Mouse (Mus musculus): Measurements from ENCODE around the gene Ddb2. TPM values are rescaled to one million over a fixed set of nuclear protein-coding genes. Genes with fewer than 3 reads are reported as not detected.

Ddb2 gene
- polyA plus RNA-seq, 1 experiment from 2014 or later, result 13.6 TPM

DNA sequence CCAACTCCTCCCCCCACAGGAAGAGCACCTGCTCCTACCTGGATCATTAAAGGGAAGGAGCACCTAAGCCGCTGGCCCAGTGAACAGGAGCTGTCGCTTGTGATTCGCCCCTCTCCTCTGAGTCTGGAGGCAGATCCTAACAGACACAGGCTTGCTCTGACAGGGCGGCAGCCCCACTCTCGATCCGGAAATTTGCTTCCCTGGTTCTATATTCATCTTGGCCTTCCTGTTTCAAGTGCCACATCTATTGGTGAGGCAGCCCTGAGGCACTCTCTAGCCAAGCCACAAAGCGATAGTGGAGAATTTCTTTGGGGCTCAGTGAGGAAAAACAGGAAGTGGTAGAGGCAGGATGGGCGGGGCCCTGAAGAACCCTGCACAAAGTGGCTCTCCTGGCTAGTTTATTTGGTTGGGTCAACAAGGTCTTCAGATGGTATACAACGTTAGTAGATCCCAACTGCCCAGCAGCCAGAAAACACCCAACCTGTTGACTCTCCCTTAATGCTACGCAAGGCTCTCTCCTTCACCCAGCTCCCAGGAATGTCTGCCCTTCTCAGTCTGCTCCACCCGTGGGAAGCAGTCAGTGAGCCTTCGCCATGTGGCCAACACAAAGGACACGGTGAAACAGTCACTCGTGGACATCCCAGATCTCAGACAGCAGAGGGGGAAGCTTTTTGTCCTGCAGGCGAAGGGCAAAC, 52.9 kb downstream of the Ddb2 start, which contains the start of gene Madd:
Gene Madd (minus strand): TSS at position 127 of the 695 bp plus-strand sequence.
- no peak for TF ChIP-seq CTCF (IDR thresholded peaks at IDR 0.05; ENCODE audit: low read depth)
- H3K27ac ChIP-seq, result peak within 1 kb of the TSS; percentile 61
- 65% methylated on average over 15 of the region's 15 CpGs for WGBS
- no peaks in the 10 kb centered on the region for H3K9me3 ChIP-seq (replicated peaks; ENCODE audit: low read length)
- peaks cover 4% of the 10 kb centered on the region; the same call in 1 of the 2 replicates for H3K4me1 ChIP-seq (replicated peaks; ENCODE audit: insufficient read depth, low read length)
- H3K27me3 ChIP-seq (ENCODE audit: insufficient read depth, low read length), result no peaks in the 10 kb centered on the region
- DNase-seq (ENCODE audit: low spot score) (no peak), ATAC-seq (replicated peaks; ENCODE audit: low FRiP score, low read depth) (no peak)
- peak within 1 kb of the TSS; percentile 81 for H3K4me3 ChIP-seq (replicated peaks; ENCODE audit: low read depth, low read length)
- H3K9ac ChIP-seq (ENCODE audit: low read depth, low read length), result peak within 1 kb of the TSS; percentile 68
- no peaks in the 10 kb centered on the region for H3K36me3 ChIP-seq (ENCODE audit: insufficient read depth, low read length)
- peak within 1 kb of the TSS; percentile 95 for H3K4me2 ChIP-seq (ENCODE audit: low read length)

- peak; percentile 94 for DNase-seq (ENCODE audit: low spot score)
- peak overlapping the region; percentile 61 for H3K27ac ChIP-seq
- WGBS, result 0% methylated on average over 9 of the region's 9 CpGs
- H3K9ac ChIP-seq (ENCODE audit: low read depth, low read length), result peak overlapping the region; percentile 68
- H3K4me1 ChIP-seq (replicated peaks; ENCODE audit: insufficient read depth, low read length), result peaks cover 4% of the 10 kb centered on the region; the same call in 1 of the 2 replicates
- H3K4me2 ChIP-seq (ENCODE audit: low read length), result peak overlapping the region; percentile 95
- ATAC-seq (replicated peaks; ENCODE audit: low FRiP score, low read depth), result peak; percentile 94
- H3K4me3 ChIP-seq (replicated peaks; ENCODE audit: low read depth, low read length), result peak overlapping the region; percentile 81
- H3K27me3 ChIP-seq (ENCODE audit: insufficient read depth, low read length), result no peaks in the 10 kb centered on the region
- H3K36me3 ChIP-seq (ENCODE audit: insufficient read depth, low read length), result no peaks in the 10 kb centered on the region
- no peak for TF ChIP-seq CTCF (IDR thresholded peaks at IDR 0.05; ENCODE audit: low read depth)
- H3K9me3 ChIP-seq (replicated peaks; ENCODE audit: low read length), result no peaks in the 10 kb centered on the region
Measured at GRCm38 (mm10) chr2:91183148-91183513, 53.7 kb downstream of the Ddb2 start.

- WGBS, result under 1% methylated on average over 79 of the region's 81 CpGs
Measured at GRCm38 (mm10) chr2:91182405-91183147, 54.2 kb downstream of the Ddb2 start.

DNA sequence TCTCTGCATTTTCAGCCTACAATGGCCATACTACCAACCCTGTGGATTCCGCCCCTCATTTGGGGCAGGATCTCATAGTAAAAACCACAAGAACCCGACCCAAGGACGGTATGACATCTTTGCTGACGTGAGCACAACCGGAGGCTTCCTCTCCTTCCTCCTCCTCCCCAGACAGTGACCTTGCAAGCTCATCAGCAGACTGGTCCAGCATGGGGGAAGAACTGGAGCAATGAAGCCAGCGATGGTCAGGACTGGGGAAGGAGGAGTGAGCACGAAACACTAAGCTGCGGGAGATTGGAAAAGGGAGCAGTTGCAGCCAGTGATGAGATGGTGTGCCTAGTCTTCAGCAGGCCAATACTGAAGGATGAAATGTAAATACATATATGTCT, 54.8 kb downstream of the Ddb2 start:
- Histone ChIP-seq H3K9ac (ENCODE audit: low read depth, low read length) (peak overlapping the region; percentile 68), H3K27ac (no peak overlapping the region), H3K9me3 (replicated peaks; ENCODE audit: low read length) (no peaks in the 10 kb centered on the region), H3K4me1 (replicated peaks; ENCODE audit: insufficient read depth, low read length) (peaks cover 4% of the 10 kb centered on the region; the same call in 1 of the 2 replicates), H3K4me3 (replicated peaks; ENCODE audit: low read depth, low read length) (peak overlapping the region; percentile 81), H3K27me3 (ENCODE audit: insufficient read depth, low read length) (no peaks in the 10 kb centered on the region), H3K4me2 (ENCODE audit: low read length) (peak overlapping the region; percentile 95), H3K36me3 (ENCODE audit: insufficient read depth, low read length) (no peaks in the 10 kb centered on the region)
- ATAC-seq (replicated peaks; ENCODE audit: low FRiP score, low read depth) (no peak), DNase-seq (ENCODE audit: low spot score) (no peak)
- 10% methylated on average over 8 of the region's 8 CpGs for WGBS
- TF ChIP-seq CTCF (IDR thresholded peaks at IDR 0.05; ENCODE audit: low read depth), result no peak

More at GRCm38 (mm10) chr2:91182405-91183147, 54.2 kb downstream of the Ddb2 start:
- Histone ChIP-seq H3K27me3 (ENCODE audit: insufficient read depth, low read length) (no peaks in the 10 kb centered on the region), H3K4me1 (replicated peaks; ENCODE audit: insufficient read depth, low read length) (peaks cover 4% of the 10 kb centered on the region; the same call in 1 of the 2 replicates), H3K27ac (peak overlapping the region; percentile 61), H3K36me3 (ENCODE audit: insufficient read depth, low read length) (no peaks in the 10 kb centered on the region), H3K9me3 (replicated peaks; ENCODE audit: low read length) (no peaks in the 10 kb centered on the region), H3K4me2 (ENCODE audit: low read length) (peak overlapping the region; percentile 95), H3K4me3 (replicated peaks; ENCODE audit: low read depth, low read length) (peak overlapping the region; percentile 81), H3K9ac (ENCODE audit: low read depth, low read length) (peak overlapping the region; percentile 68)
- DNase-seq (ENCODE audit: low spot score) (peak; percentile 69), ATAC-seq (replicated peaks; ENCODE audit: low FRiP score, low read depth) (peak; percentile 93)
- no peak for TF ChIP-seq CTCF (IDR thresholded peaks at IDR 0.05; ENCODE audit: low read depth)

- DNase-seq (ENCODE audit: low spot score), result no peak
- Histone ChIP-seq H3K4me3 (replicated peaks; ENCODE audit: low read depth, low read length) (no peak overlapping the region), H3K9ac (ENCODE audit: low read depth, low read length) (no peak overlapping the region), H3K4me1 (replicated peaks; ENCODE audit: insufficient read depth, low read length) (peaks cover 4% of the 10 kb centered on the region; the same call in 1 of the 2 replicates), H3K36me3 (ENCODE audit: insufficient read depth, low read length) (no peaks in the 10 kb centered on the region), H3K4me2 (ENCODE audit: low read length) (no peak overlapping the region), H3K9me3 (replicated peaks; ENCODE audit: low read length) (no peaks in the 10 kb centered on the region), H3K27me3 (ENCODE audit: insufficient read depth, low read length) (no peaks in the 10 kb centered on the region), H3K27ac (no peak overlapping the region)
- TF ChIP-seq CTCF (IDR thresholded peaks at IDR 0.05; ENCODE audit: low read depth), result no peak
- no peak for ATAC-seq (replicated peaks; ENCODE audit: low FRiP score, low read depth)
- 79% methylated on average over 5 of the region's 5 CpGs for WGBS
Measured at GRCm38 (mm10) chr2:91180706-91181105, 56.1 kb downstream of the Ddb2 start.

DNA sequence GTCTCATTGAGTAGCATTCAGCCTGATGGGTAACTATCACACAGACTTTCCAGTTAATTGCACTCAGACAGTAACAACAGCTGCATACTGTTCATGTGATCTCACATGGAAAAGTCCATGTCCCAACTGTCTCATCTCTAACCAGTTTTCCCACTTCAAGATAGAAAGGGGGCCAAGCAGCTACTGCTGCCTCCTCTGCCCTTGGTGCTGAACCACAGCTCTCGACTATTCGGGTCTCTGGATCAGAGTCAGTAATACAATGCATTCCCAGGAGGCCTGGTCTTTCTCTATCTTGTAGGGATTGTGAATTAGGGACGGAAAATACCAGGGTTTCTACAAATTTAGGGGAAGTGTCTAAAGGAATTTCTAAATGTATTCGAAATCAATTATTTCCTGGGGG, 57.0 kb downstream of the Ddb2 start:
- H3K4me3 ChIP-seq (replicated peaks; ENCODE audit: low read depth, low read length), result no peak overlapping the region
- H3K9me3 ChIP-seq (replicated peaks; ENCODE audit: low read length), result no peaks in the 10 kb centered on the region
- ATAC-seq (replicated peaks; ENCODE audit: low FRiP score, low read depth) (no peak), DNase-seq (ENCODE audit: low spot score) (peak; percentile 33)
- no peaks in the 10 kb centered on the region for H3K36me3 ChIP-seq (ENCODE audit: insufficient read depth, low read length)
- no peak overlapping the region for H3K4me2 ChIP-seq (ENCODE audit: low read length)
- peaks cover 4% of the 10 kb centered on the region; the same call in 1 of the 2 replicates for H3K4me1 ChIP-seq (replicated peaks; ENCODE audit: insufficient read depth, low read length)
- WGBS, result 42% methylated on average over 4 of the region's 4 CpGs
- TF ChIP-seq CTCF (IDR thresholded peaks at IDR 0.05; ENCODE audit: low read depth), result no peak
- no peaks in the 10 kb centered on the region for H3K27me3 ChIP-seq (ENCODE audit: insufficient read depth, low read length)
- no peak overlapping the region for H3K9ac ChIP-seq (ENCODE audit: low read depth, low read length)
- H3K27ac ChIP-seq, result no peak overlapping the region

Measured in kidney, postnatal 0 days (tissue).